Mouse (Mus musculus): ENCODE results near the gene Cox5a. TPM values are rescaled to one million over a fixed set of nuclear protein-coding genes. Genes with fewer than 3 reads are reported as not detected.

Cox5a gene
- 82.0 TPM for total RNA-seq (2023)

DNA sequence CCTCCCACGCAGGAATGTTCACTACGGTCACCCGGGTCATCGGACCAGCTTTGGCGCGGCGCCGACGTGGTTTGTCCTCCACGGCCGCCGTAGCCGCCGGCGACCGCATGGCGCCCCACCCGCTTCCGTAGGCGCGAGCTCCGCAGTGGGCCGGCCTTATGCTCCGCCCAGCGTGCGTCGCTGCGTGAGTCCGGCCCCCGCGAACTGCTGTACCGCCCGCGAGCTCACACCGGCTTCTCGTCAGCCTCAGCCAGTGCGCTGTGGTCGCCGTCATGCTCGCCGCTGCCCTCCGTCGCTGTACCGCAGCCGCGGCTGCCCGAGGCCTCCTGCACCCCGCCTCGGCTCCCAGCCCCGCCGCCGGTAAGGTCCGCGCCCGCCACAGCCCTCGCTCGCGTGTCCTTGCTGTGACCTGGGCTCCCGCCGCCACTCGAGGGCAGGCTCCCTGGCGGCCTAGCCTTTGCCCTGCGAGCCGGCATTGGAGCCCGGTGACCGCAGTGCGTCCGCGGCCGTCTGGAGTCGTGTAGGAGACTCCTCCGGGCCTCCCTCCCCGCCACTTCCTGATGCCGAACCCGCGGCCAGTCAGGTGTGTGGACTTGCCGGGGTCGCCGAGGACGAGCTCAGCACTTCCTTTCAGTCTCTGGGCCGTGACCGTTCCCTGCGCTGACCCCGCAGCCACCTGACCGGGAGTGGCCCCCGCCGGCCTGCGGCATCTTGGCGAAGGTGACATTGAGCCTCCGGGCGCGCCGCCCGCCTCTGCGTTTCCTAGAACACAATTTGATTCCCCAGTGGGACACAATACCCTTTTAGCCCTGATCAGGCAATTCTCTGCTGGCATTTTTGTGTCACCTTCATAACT, at the start of gene Cox5a:
Gene Cox5a, plus strand, starts transcription at position 219 of the 856 bp plus-strand sequence.

DNA sequence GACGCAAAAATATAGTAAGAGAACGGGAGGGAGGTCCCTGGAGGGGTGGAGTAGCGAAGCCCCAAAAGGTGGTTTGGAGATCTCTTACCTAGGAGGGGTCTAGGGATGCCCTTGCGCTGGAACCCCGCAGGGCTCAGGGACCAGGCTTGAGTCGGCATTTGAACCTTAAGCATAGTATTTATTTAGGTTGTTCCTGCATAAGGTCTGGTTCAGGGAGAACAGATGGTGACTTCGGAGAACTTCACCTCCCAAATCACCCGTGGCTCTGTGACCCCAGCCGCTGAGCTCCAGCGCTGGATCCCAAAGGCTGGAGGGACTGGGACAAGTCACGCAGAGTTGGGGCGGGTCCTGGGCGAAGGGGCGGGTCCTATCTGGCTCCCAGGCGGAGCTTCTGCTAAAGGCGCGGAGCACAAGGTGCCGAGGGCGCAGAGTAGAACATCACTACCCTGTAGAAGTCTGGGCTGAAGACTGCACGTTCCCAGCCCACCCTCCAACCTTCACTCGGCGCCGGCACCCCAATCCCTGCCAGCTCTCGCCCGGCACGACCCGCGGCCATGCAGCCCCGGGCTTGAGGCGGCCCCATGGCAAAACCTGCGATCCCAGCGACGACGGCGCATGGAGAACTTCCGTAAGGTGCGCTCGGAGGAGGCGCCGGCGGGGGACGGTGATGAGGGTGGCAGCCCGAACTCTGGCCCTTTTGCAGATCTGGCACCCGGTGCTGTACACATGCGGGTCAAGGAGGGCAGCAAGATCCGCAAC, 17.3 kb upstream of the Cox5a start, which contains the start of gene Rpp25:
Gene Rpp25, plus strand, starts transcription at position 405 of the 759 bp plus-strand sequence.

DNA sequence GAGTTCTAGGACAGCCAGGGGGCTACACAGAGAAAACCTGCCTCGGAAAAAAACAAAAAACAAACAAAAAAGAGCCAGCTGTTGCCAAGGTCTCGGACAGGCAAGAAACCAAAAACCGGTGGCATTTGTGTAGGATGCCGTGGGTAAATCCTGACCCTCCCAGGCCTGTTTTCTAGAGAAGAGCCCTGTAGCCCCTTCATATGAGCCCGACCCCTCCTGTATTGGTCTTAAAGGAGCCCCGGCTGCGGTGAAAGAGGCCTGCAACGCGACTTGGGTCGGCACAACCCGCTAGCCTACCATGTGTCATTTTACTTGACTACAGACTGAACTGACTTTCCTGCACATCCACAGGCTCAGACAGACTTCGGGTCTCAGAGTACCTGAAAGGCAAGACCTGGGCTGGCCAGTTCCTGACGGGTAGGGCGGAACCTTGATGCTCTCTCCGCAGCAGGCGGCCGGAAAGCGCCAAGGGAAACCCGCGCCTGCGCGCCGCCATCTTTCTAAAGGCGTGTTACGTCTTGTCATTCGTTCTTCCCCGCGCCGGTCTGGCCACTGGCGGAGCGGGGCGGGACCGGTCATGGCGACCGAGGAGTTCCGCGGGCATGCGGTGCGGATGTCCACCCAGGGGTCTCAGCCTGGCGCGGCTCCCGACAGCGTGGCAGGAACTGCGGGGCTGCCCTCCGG, 16.1 kb downstream of the Cox5a start, which contains the start of gene Fam219b:
Gene Fam219b, plus strand, starts transcription at position 485 of the 684 bp plus-strand sequence.

DNA sequence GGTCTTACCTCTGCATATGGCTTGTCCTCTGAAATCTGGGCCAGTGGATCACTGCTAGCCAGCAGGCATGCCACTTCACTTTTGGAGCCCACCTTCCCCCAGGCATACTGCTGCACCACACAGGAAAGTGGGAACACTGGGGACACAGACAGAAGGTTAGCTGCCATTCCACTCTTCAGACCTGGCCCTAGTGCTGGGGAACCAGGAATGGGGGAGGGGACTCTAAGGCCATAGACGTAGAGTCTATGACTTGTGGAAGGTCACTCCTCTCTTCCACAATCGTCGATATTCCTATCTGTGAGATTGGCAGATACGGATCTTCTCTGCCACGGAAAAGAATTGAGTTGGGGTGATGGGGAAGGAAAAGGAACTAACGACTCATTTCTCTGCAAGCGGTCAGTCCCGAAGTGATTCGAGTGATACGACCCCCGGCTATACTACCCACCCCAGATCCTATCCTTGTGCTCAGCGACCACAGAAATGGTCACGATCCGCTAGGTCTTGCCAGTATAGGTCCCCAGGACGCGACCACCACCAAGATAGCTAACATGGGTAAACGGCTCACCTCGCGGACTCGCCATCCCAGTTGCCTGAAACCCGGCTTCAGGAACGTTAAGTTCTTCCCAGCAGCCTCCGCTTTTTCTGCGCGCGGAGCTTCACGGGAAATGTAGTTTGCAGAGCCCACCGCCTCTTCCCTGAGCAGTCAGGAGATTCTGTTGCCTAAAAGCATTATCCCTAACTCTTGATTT, 31.2 kb downstream of the Cox5a start, which contains the start of gene Mpi:
Gene Mpi, minus strand, starts transcription at position 625 of the 749 bp plus-strand sequence.

DNA sequence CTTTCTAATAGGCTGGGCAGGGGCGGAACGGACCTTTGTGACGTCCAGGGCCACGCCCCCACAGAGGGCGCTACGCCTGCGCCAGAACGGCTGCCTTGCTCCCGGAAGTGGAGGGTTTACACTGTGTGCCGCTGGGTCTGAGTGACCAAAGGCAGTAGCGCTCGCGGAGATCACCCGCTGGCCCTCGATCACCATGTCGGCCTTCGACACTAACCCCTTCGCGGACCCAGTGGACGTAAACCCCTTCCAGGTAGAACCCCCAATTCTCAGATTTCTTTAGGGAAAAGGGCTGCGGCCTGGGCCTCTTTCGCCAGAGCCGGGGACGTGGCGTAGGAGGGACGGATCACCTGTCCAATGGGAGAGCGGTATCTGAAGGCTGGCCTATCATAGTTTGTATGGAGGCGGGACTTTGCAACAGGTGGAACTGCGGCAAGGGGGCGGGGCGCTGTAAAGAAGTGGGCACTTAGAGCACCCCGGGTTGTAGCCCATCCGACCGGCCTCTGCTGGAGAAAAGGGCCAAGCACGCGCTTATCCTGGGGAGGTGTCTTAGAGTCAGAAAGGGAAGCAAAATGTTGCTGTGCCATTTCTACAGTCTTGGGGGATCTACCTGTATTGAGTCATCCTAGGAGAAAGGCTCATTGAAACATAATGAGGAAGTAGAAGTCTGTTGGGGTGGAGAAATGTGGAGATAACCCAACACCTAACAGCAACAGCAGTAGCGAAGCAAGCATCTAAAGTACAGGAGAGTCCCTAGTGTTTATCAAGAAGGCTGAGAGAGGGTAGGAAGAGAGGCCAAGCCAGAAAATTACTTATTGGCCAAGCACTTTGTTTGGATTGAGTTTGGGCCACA, 40.0 kb downstream of the Cox5a start, which contains the start of gene Scamp2:
Gene Scamp2, plus strand, starts transcription at position 83 of the 850 bp plus-strand sequence.

Other genes with a start within 250 kb of the Cox5a start
- 65.5 TPM for gene Ppcdc, start 81.2 kb upstream of the Cox5a start, total RNA-seq (2023)
- not detected for gene Scamp5, start 53.2 kb upstream of the Cox5a start, total RNA-seq (2023)
- gene Rpp25, start 17.2 kb upstream of the Cox5a start, total RNA-seq (2023): not detected
- 15.9 TPM for gene Fam219b, start 16.3 kb downstream of the Cox5a start, total RNA-seq (2023)
- 5.7 TPM for gene Mpi, start 31.5 kb downstream of the Cox5a start, total RNA-seq (2023)
- gene Scamp2, start 39.7 kb downstream of the Cox5a start, total RNA-seq (2023): 64.9 TPM
- gene Ulk3, start 68.2 kb downstream of the Cox5a start, total RNA-seq (2023): 56.8 TPM
- gene Cplx3, start 85.0 kb downstream of the Cox5a start, total RNA-seq (2023): not detected
- 2.6 TPM for gene Lman1l, start 99.5 kb downstream of the Cox5a start, total RNA-seq (2023)
- gene Csk, start 132.4 kb downstream of the Cox5a start, total RNA-seq (2023): 295 TPM
- gene Cyp1a2, start 162.4 kb downstream of the Cox5a start, total RNA-seq (2023): not detected
- gene Cyp1a1, start 166.7 kb downstream of the Cox5a start, total RNA-seq (2023): not detected
- gene Edc3, start 187.3 kb downstream of the Cox5a start, total RNA-seq (2023): 19.6 TPM
- 183 TPM for gene Clk3, start 244.6 kb downstream of the Cox5a start, total RNA-seq (2023)